Mouse (Mus musculus) ES-E14 (cell line): ENCODE data around the gene Tbl1xr1. TPM values are rescaled to one million over a fixed set of nuclear protein-coding genes. Genes with fewer than 3 reads are reported as not detected.

Experiments
- DNase-seq: peaks from one replicate; pipeline ENCODE4 v3.0.0-alpha.2; 2013; ENCODE audit warnings: low read depth, low spot score
- H3K27ac ChIP-seq: 2 replicates; pipeline ENCODE4 v1.5.1; 2012; ENCODE audit warnings: low read depth, mild to moderate bottlenecking, low read length, moderate library complexity, mixed read lengths; ENCODE audit not compliant: poor library complexity, insufficient read depth, severe bottlenecking
- H3K36me3 ChIP-seq: 2 replicates; pipeline ENCODE4 v1.6.1; 2012; ENCODE audit warnings: mild to moderate bottlenecking, low read length, moderate library complexity, mixed read lengths; ENCODE audit not compliant: control insufficient read depth, poor library complexity, insufficient read depth, severe bottlenecking
- H3K4me1 ChIP-seq, 2 experiments: fragments of 150-350 bp in 1 of 2; sonication (generic) in 1 of 2; 2 replicates each; pipeline ENCODE4 v1.6.1; 2012; ENCODE audit warnings: low read length in 2 of 2, mild to moderate bottlenecking in 1 of 2, mixed read lengths in 1 of 2; ENCODE audit not compliant: control insufficient read depth in 2 of 2, insufficient read depth in 2 of 2, poor library complexity in 1 of 2
- H3K4me3 ChIP-seq, 2 experiments: fragments of 150-350 bp in 1 of 2; sonication (generic) in 1 of 2; 2 replicates each; pipeline ENCODE4 v1.5.1; 2012; ENCODE audit warnings: low read length in 2 of 2, low read depth in 1 of 2, mild to moderate bottlenecking in 1 of 2, mixed read lengths in 1 of 2; ENCODE audit not compliant: insufficient read depth in 1 of 2, poor library complexity in 1 of 2, severe bottlenecking in 1 of 2
- H3K9ac ChIP-seq: 2 replicates; pipeline ENCODE4 v1.6.1; 2012; ENCODE audit warnings: low read depth, mild to moderate bottlenecking, low read length, mixed read lengths; ENCODE audit not compliant: poor library complexity, insufficient read depth, severe bottlenecking
- H3K9me3 ChIP-seq: fragments of 150-350 bp; sonication (generic); 2 replicates; pipeline ENCODE4 v1.6.1; 2012; ENCODE audit warnings: low read depth, mild to moderate bottlenecking, low read length; ENCODE audit not compliant: control insufficient read depth, insufficient read depth
- CHD2 ChIP-seq: IDR thresholded peaks from 2 replicates; pipeline ENCODE4 v1.6.1; 2014; ENCODE audit warnings: mild to moderate bottlenecking, low read depth, low read length, inconsistent platforms
- HCFC1 ChIP-seq: IDR thresholded peaks from 2 replicates; pipeline ENCODE4 v1.6.1; 2012; ENCODE audit warnings: low read length, inconsistent platforms, borderline replicate concordance; ENCODE audit not compliant: insufficient read depth
- MAFK ChIP-seq: IDR thresholded peaks from 2 replicates; pipeline ENCODE4 v1.6.1; 2014; ENCODE audit warnings: mild to moderate bottlenecking, low read depth, low read length, inconsistent platforms; ENCODE audit not compliant: insufficient read depth
- ZC3H11A ChIP-seq: IDR thresholded peaks from 2 replicates; pipeline ENCODE4 v1.6.1; 2012; ENCODE audit warnings: low read depth, mild to moderate bottlenecking, inconsistent platforms, low read length, borderline replicate concordance
- ZNF384 ChIP-seq: IDR thresholded peaks from 2 replicates; pipeline ENCODE4 v1.6.1; 2012; ENCODE audit warnings: low read depth, low read length, inconsistent platforms
- in situ Hi-C, 2 experiments: fragments of 600-800 bp; cut with MboI; formaldehyde crosslinking; loops; one replicate each; pipeline ENCODE4 v1.15.1; 2025; ENCODE audit warnings: low sequenced_read_pairs in 2 of 2, inconsistent platforms in 1 of 2; ENCODE audit not compliant: unreplicated experiment in 2 of 2
- total RNA-seq: library from RNA; depleted of rRNA; stranded (reverse); fragments of 300-350 nt; gene quantifications from 2 replicates; pipeline ENCODE4 v1.2.3, GENCODE M21; 2012

Tbl1xr1 gene
- total RNA-seq, 1 experiment, result 64.6 TPM

DNA sequence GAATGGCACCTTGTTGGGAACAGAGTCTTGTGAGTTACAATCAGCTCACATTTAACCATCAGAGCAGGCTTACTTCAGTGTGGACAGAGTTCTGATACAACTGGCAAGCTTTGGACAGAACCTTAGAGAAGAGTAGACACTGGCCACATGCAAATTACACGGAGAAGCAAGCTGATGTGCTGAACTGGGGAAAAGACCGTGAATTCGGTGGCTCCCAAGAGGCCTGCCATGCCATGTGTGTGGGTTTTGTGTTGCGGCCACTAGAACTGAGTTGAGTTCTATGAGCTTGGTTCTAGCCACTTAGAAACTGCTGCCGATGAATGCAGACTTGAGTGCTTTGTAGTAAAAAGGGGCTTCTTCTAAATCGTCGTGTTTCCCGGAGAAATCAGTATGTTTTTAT is 95.1 kb downstream of the Tbl1xr1 start:
- Histone ChIP-seq H3K9ac (no peak overlapping the region), H3K9me3 (no peaks in the 10 kb centered on the region), H3K36me3 (no peaks in the 10 kb centered on the region), H3K27ac (no peak overlapping the region), H3K4me3 (no peak overlapping the region), H3K4me1 (peaks cover 6 to 24% of the 10 kb centered on the region in 2 experiments)
- TF ChIP-seq MAFK, result no peak
- TF ChIP-seq ZC3H11A, result no peak
- TF ChIP-seq ZNF384, result no peak
- no peak for TF ChIP-seq HCFC1
- TF ChIP-seq CHD2, result no peak
- in situ Hi-C loops, result no loop called here
- DNase-seq, result no peak

DNA sequence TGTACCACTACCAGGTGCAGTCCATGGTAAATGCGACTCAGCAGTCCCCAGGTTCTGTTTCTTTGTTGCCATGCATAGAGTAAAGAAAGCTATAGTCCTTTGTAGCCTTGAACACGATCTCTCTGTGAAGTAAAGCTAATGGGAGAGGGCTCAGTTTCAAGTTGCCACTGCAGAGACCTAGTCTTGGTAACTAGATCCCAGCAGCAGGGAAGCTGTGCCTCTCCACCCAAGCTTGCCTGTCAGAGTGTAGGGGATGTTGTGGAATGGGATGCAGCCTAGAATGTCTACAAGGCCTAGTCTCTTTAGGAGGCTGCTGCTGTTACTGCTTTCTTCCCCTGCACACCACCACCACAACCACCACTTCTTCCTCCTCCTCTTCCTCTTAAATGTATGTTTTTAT is 96.0 kb downstream of the Tbl1xr1 start:
- H3K9ac ChIP-seq, result no peak overlapping the region
- H3K9me3 ChIP-seq, result no peaks in the 10 kb centered on the region
- peaks cover 6 to 24% of the 10 kb centered on the region in 2 experiments for H3K4me1 ChIP-seq
- in situ Hi-C loops, result no loop called here
- no peak for DNase-seq
- H3K27ac ChIP-seq, result no peak overlapping the region; the same call in 1 of the 2 replicates
- no peak overlapping the region for H3K4me3 ChIP-seq
- TF ChIP-seq HCFC1 (no peak), CHD2 (no peak), ZNF384 (no peak), ZC3H11A (no peak), MAFK (no peak)
- H3K36me3 ChIP-seq, result no peaks in the 10 kb centered on the region

DNA sequence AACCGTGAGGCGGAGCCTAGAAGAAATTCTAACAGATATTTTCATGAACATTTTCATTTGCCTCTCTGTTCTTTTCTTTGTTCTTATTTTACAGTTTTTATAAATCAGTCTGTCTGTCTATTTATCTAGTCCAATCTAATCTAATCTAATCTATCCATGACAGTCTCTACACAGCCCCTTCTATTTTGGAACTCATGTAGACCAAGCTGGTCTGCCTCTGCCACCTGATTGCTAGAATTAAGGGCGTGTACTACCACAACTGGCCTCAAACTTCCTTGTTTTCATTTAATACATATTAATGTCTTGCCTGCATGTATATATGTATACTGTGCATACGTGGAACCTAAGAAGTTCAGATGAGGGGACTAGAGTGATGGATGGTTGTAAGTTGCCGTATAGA is 96.7 kb downstream of the Tbl1xr1 start:
- H3K9ac ChIP-seq, result no peak overlapping the region
- DNase-seq, result no peak
- TF ChIP-seq ZC3H11A (no peak), ZNF384 (no peak), MAFK (no peak), CHD2 (no peak), HCFC1 (no peak)
- in situ Hi-C loops, result no loop called here
- H3K4me1 ChIP-seq, result peaks cover 6 to 24% of the 10 kb centered on the region in 2 experiments
- H3K9me3 ChIP-seq, result no peaks in the 10 kb centered on the region
- H3K4me3 ChIP-seq, result no peak overlapping the region
- H3K27ac ChIP-seq, result no peak overlapping the region
- no peaks in the 10 kb centered on the region for H3K36me3 ChIP-seq

DNA sequence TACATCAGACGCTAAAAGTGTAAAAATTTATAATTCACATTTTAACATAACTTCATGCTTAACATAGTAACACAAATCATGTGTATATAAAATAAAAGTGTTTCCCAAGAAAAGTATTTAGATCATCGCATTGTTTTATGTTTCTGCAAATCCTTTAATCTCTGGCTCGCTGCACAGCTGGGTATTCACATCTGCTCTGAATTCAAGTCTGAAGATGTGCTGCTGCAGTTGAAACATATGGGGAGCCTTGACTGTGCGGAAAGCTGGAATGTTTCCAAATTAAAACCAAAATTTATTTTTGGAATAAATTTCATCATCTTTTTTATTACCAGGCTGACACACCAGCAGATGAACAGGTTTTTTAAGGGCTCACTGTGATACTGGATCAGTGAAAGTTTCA is 97.8 kb downstream of the Tbl1xr1 start:
- Histone ChIP-seq H3K27ac (no peak overlapping the region), H3K9ac (no peak overlapping the region), H3K36me3 (no peaks in the 10 kb centered on the region), H3K4me1 (peaks cover 6 to 22% of the 10 kb centered on the region in 2 experiments), H3K9me3 (no peaks in the 10 kb centered on the region), H3K4me3 (no peak overlapping the region)
- no peak for DNase-seq
- no peak for TF ChIP-seq MAFK
- no peak for TF ChIP-seq ZC3H11A
- TF ChIP-seq CHD2, result no peak
- no peak for TF ChIP-seq ZNF384
- no peak for TF ChIP-seq HCFC1
- in situ Hi-C loops, result no loop called here

DNA sequence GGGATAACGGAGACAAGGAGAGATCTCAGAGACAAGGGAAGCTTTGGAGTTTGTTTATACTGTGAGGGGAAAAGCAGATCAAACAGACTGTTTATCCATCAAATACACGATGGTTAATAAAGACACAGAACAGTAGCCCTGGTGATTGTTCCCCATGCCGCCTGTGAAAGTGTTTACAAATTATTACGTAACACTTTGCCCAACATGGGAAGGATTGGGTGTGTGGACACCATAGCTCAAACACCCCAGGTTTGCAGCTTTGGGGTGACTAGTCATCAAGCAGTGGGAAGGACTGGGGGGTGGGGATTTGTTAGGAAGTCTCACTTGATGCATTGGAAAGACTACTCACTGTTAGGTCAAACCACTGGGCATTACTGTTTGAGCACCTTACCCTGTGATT is 103.6 kb downstream of the Tbl1xr1 start:
- H3K4me3 ChIP-seq, result no peak overlapping the region
- DNase-seq, result no peak
- in situ Hi-C loops, result no loop called here
- no peaks in the 10 kb centered on the region for H3K36me3 ChIP-seq
- H3K4me1 ChIP-seq, result peaks cover 1 to 10% of the 10 kb centered on the region in 2 experiments; a peak in 3 of 4 replicates
- H3K9me3 ChIP-seq, result no peaks in the 10 kb centered on the region
- no peak overlapping the region for H3K9ac ChIP-seq
- TF ChIP-seq ZNF384, result no peak
- no peak for TF ChIP-seq HCFC1
- no peak for TF ChIP-seq CHD2
- no peak for TF ChIP-seq ZC3H11A
- no peak for TF ChIP-seq MAFK
- H3K27ac ChIP-seq, result no peak overlapping the region
